Mouse (Mus musculus): ENCODE measurements around the gene Cadps2. TPM values are rescaled to one million over a fixed set of nuclear protein-coding genes. Genes with fewer than 3 reads are reported as not detected.

Gene Cadps2
- total RNA-seq, 2 experiments from 2014 or later = 1.7 to 1.8 TPM

- DNase-seq (ENCODE audit: low spot score) = no peak
- intact Hi-C loops (cut with DNase I) = no loop called here
These were observed 265.5 kb downstream of the Cadps2 start for GRCm38 (mm10) chr6:23573750-23574149.

DNA sequence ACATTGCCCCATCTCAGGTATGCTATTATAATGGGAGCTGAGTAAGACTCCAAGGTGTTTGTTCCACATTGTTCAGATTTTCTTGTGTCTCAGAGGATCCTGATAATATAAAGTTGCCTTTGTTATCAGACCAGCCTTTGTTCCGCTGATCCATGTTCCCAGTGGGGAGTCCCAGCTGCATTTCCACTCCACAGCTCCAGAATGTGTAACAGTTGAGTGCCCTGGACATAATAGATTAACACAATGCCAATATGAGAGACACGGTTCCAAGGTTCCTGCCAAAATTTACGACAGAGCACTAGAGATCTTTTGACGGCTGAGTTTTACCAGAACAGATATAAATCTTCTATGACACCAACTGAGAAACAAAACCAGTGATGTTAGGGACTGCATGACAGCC is 266.8 kb downstream of the Cadps2 start:
- no peak for DNase-seq (ENCODE audit: low spot score)
- intact Hi-C loops (cut with DNase I) = no loop called here

- intact Hi-C loops (cut with DNase I) = no loop called here
- no peak for DNase-seq (ENCODE audit: low spot score)
These were observed 269.5 kb downstream of the Cadps2 start for GRCm38 (mm10) chr6:23569686-23570085.

- DNase-seq (ENCODE audit: low spot score) = no peak
- intact Hi-C loops (cut with DNase I) = no loop called here
These were observed 270.5 kb downstream of the Cadps2 start for GRCm38 (mm10) chr6:23568688-23569087.

DNA sequence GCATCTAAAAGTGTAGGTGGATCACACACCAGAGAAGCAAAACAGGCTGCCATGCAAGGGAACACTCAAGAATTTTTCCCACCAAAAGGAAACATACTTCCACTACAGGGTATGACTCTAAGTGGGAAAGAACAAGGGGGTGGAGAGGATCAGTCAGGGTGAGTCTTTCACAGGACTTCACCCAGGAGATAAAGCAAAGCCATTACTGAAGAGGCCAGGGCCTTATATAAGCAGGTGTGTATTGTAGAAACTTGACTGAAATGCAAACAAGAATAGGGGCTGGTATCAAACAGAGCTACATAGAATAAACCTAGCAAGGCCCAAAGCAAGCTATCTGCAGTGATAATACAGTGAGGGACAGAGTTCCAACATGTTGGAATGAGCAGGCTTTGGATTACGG is 271.6 kb downstream of the Cadps2 start:
- intact Hi-C loops (cut with DNase I) = no loop called here

DNA sequence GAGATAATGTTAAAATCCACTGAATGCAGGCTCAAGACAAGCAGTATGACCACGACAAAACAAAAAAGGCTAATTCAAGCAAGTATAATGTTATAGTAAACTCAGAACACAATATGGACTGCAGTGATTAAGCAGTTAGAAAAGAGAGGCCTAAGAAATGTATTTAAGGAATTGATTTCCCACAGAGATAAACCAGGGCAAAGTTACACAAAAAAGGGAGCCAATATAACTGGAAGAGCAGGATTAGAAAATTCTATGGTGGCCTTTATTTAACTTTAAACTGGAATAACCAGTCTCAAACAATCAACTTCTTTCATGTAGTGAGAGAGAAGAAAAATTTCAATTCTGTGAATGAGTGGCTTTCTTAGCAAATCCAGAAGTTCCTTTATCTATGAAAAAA is 289.3 kb downstream of the Cadps2 start:
- DNase-seq (ENCODE audit: low spot score) = no peak
- intact Hi-C loops (cut with DNase I) = no loop called here

More for the DNA sequence above, 271.6 kb downstream of the Cadps2 start:
- no peak for DNase-seq (ENCODE audit: low spot score)

DNA sequence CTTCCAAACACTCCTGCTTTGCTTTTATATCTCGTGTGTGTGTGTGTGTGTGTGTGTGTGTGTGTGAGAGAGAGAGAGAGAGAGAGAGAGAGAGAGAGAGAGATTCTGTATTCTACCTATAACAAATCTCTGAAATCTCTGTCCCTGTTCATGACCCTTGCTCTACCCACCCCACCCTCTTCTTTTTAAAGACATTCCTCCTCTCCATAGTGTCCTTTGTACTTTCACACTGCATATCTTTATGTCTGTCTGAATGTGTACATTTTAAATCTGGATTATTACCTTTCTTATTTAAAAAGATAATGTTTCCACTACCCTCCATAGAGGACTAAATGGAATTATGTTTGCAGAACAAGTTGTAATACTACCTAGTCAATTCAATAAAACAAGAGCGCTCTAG is 315.5 kb downstream of the Cadps2 start:
- intact Hi-C loops (cut with DNase I) = no loop called here
- DNase-seq (ENCODE audit: low spot score) = no peak

DNA sequence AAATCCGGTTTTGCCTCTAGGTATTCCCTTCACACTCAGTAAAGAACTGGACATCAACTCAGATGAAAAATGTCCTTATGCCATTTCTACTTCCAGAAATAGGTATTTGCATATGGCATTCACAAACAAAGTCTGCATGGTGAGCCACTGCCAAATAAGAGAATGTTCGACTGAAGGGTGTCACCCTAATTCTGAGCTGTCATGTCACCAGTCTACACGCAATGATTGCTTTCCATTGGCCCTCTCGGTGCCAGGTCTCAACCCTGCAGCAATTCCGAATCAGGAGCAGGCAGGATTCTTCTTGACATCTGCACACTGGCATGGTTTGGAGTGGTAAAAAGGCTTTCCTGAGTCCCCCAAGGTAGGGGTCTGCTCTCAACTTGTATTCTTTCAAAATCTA is 316.7 kb downstream of the Cadps2 start:
- intact Hi-C loops (cut with DNase I) = no loop called here
- no peak for DNase-seq (ENCODE audit: low spot score)

DNA sequence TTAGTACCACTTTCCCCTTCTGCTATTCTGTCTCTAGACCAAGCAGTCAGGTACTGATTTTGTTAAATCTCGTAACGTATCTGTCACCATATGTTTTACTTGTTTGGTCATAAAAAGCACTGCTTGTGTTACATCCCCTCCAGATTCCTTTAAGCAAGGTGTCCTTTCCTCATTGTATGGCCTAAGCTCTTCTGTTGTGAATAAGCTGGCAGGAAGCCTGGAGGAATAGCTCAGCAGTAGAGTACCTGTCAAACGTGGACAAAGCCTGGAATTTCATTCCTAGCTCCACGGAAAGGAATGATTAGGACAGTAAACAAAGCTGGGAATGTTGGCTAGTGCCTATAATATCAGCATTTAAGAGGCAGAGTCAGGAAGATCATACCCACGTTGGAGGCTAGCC is 340.6 kb downstream of the Cadps2 start:
- intact Hi-C loops (cut with DNase I) = loop anchor here (10.0 kb wide), 2 partner anchors 386 to 856 kb away; no protein-coding TSS in a partner anchor
- DNase-seq (ENCODE audit: low spot score) = no peak

GRCm38 (mm10) chr6:23491804-23492203 is 347.4 kb downstream of the Cadps2 start:
- intact Hi-C loops (cut with DNase I) = loop anchor here (10.0 kb wide), 2 partner anchors 393 to 863 kb away; no protein-coding TSS in a partner anchor
- no peak for DNase-seq (ENCODE audit: low spot score)

GRCm38 (mm10) chr6:23490431-23490830 is 348.8 kb downstream of the Cadps2 start:
- intact Hi-C loops (cut with DNase I) = loop anchor here (10.0 kb wide), 2 partner anchors 394 to 864 kb away; no protein-coding TSS in a partner anchor
- DNase-seq (ENCODE audit: low spot score) = no peak

DNA sequence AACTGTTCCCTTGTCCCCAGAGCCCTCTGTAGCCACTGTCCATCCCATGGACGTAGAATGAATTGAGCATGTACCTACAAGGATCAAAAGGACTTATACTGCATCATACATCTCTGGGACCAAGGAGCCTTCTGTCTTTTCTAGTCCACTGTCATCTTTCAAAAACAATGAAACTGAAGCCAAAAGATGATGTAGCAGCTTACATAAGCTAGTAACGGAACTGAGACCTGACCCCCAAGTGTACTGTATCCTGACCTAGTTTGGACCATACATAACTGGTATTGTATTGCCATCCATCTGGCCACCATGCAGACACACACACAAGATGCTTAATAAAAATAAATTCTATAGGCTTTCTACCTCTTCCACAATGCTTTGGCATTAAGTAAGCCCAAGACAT is 350.2 kb downstream of the Cadps2 start:
- intact Hi-C loops (cut with DNase I) = no loop called here
- no peak for DNase-seq (ENCODE audit: low spot score)

DNA sequence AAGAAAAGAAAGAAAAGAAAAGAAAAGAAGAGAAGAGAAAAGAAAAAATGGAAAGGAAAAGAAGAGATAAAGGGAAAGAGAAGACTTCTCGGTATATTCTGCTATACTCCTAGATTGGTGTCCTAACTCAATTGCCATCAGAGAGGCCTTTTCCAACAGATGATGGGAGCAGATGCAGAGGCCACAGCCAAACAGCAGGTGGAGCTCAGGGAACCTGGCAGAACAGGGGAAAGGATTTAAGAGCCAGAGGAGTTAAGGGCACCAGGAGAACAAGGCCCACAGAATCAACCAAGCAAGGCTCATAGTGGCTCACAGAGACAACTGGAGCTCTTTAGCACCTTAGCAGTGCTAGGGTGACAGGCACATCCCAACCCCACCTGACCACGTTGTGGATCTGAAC is 366.5 kb downstream of the Cadps2 start:
- no peak for DNase-seq (ENCODE audit: low spot score)
- intact Hi-C loops (cut with DNase I) = no loop called here

DNA sequence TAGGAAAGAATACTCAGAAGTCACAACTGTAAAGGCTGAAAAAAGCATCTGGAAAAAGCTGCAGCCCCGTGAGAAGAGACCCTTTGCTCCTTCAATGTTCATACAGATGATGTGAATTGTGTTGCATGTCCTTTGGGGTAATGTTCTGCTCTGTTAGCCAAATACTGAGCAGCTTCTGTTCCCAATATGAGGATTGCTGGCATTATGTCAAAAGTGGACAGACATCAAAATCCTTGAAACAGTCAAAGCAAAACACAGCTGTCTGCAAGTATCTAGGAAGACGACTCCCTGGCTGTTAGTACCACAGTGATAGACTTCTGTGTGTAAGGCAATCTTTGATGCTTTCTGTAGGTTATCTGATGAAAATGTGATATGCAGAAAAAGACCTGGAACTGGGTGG is 367.4 kb downstream of the Cadps2 start:
- intact Hi-C loops (cut with DNase I) = no loop called here
- no peak for DNase-seq (ENCODE audit: low spot score)

GRCm38 (mm10) chr6:23467885-23468284 is 371.3 kb downstream of the Cadps2 start:
- no peak for DNase-seq (ENCODE audit: low spot score)
- intact Hi-C loops (cut with DNase I) = no loop called here

DNA sequence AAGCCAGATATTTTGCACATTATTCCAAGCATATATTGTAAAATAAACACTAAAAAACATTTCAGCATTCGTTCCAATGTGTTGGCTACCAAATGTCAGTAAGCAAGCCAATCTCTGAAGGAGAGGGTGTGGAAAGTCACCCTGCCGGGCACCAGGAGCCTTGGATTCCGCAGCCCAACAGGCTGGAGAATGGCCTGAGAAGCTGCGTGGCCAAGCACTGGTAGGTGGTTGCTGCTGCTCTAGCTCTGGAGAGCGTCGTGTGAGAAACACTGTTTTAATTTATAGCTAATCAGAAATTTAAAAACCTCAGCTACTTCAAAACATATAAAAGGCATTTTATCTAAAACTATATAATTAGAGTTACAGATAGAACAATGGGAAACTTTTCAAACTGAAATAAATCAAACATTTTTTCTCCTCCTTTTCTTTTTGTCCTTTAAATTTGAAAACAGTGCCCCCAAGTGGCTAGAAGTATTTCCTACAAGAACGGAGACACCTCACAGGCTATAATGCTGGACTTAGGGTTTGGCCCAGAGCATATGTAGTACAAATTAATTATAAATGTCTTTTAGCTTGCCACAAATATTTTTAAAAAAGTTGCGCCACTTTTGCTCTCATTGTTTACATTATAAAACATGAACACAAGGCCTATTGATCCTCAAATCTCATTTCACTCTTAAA is 376.5 kb downstream of the Cadps2 start:
- DNase-seq (ENCODE audit: low spot score) = no peak
- intact Hi-C loops (cut with DNase I) = no loop called here

- DNase-seq (ENCODE audit: low spot score) = no peak
- intact Hi-C loops (cut with DNase I) = loop anchor here (10.0 kb wide), 2 partner anchors 273 to 453 kb away; no protein-coding TSS in a partner anchor
These were observed 381.5 kb downstream of the Cadps2 start for GRCm38 (mm10) chr6:23457748-23458147.

DNA sequence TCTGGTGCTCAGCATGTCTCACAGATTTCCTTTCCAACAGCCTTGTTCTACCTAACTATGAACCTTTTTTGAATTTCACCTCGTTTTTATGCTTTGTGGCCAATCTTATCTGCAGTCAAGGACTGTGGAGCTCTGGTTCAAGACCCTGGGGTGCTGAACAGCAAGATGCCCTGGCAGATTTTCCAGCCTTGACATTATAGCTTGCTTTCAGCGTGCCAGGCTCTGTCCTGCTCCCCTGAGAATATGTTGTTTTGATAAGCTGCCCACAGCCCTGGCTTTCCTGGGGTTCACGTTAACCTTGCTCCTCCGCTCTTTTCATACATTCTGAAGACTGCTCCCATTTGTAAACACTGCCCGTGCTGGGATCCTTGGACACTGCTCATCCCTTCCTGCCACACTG is 385.3 kb downstream of the Cadps2 start:
- intact Hi-C loops (cut with DNase I) = loop anchor here (10.0 kb wide), 2 partner anchors 269 to 449 kb away; no protein-coding TSS in a partner anchor
- DNase-seq (ENCODE audit: low spot score) = no peak

GRCm38 (mm10) chr6:23439897-23440296 is 399.3 kb downstream of the Cadps2 start:
- intact Hi-C loops (cut with DNase I) = no loop called here
- DNase-seq (ENCODE audit: low spot score) = no peak

- intact Hi-C loops (cut with DNase I) = no loop called here
These were observed 428.8 kb downstream of the Cadps2 start for GRCm38 (mm10) chr6:23410256-23411049.

DNA sequence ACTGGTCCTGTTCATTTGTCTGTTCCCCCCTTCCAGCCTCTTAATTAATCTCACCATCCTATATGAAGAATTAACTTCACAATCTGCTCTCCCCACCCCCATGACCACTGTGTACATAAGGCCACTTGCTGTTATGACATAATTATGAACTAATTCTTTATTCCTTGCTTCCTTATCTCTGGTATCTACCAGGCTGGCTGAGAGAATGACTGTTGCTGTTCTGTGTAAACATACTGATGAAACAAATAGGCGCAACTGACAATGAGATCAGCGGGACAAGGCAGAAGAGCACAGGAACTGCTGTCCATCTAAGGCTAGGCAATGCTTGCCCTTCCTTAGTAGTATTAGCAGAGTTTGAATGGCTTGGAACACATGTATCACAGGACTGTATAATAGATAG is 445.1 kb downstream of the Cadps2 start:
- intact Hi-C loops (cut with DNase I) = no loop called here
- DNase-seq (ENCODE audit: low spot score) = no peak

More at GRCm38 (mm10) chr6:23410256-23411049, 428.8 kb downstream of the Cadps2 start:
- no peak for DNase-seq (ENCODE audit: low spot score)
